Mouse (Mus musculus) liver, embryonic 14.5 days (tissue): Measurements from ENCODE around the gene Fgfr2.

Experiments
- CTCF ChIP-seq: IDR thresholded peaks from 2 replicates; pipeline ENCODE4 v1.5.1; 2016; ENCODE audit warnings: antibody characterized with exemption, low read depth, control low read depth
- EP300 ChIP-seq: IDR thresholded peaks from 2 replicates; pipeline ENCODE4 v1.6.1; 2016; ENCODE audit warnings: antibody characterized with exemption, low read depth

GRCm38 (mm10) chr7:131880150-131880549, 1243.0 kb downstream of the Fgfr2 start:
- TF ChIP-seq CTCF (no peak), EP300 (no peak)
